Mouse (Mus musculus): Measurements from ENCODE around the gene Psmb4. TPM values are rescaled to one million over a fixed set of nuclear protein-coding genes. Genes with fewer than 3 reads are reported as not detected.
"Not testable (repeated sequence)": the region's sequence is repeated elsewhere in the genome, so short reads cannot be mapped to it uniquely, and the experiment has no call there.

The Psmb4 gene
- total RNA-seq, 2 experiments from 2014 or later = 189 to 190 TPM

DNA sequence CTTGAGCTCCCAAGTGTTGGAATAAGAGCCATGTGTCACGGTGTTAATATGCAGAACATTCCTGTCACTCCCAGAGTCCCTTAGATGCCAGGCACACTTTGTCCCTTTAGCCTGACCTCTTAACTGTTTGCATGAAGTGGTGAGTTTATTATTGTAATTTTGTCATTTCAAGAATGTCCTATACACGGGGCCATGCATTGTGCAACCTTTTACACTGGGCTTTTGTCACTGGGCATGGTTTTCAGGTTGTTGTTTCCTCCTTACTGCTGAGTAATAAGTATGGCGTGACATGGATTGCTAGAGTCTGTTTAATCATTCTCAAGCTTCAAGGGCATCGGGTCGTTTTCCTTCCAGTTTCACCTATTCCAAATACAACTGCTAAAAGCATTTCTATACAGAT is 27.0 kb upstream of the Psmb4 start:
- intact Hi-C loops (cut with DNase I) = no loop called here
- no peak for DNase-seq

DNA sequence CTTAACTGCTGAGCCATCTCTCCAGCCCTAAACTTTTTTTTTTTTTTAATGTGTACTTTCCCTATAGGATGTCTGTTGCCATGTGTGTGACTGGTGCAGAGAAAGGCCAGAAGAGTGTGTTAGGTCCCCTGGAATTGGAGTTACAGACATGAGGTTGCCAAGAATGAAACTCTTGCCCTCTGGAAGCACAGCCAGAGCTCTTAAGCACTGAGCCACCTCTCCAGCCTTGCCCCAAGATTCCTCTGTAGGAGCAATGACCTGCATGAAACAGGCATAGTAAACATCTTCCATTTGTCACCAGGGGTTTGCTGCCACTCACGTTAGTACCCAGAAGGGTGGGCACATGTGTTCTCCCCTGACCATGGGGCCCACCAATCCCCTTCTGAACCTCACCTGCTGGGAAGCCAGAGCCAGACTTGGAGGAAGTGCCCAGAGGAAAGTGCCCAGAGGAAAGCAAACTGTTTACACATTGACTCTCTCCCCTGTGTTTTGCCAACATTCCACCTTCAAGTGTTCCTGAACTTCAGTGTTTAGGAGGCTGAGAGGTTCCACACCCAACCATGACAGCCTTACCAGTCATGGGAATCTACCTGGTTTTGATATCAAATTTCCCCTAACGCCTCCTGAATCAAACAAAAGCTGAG is 24.4 kb upstream of the Psmb4 start:
- intact Hi-C loops (cut with DNase I) = no loop called here
- no peak for DNase-seq

DNA sequence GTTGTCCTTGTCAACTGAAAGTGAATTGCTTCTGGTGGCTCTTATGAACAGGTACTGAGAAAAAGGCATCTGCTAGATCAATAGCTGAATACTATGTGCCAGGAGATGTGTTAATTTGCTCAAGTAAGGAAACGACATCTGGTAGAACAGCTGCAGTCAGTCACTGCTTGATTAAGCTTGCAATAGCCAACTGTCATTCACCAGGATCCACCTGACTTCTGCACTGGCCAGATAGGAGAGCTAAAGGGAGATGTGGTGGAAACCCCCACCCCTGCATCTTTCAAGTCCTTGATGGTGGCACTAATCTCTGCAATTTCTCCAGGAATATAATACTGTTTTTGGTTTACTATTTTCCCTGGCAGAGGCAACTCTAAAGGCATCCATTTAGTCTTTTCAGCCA is 19.7 kb upstream of the Psmb4 start:
- intact Hi-C loops (cut with DNase I) = no loop called here
- no peak for DNase-seq

DNA sequence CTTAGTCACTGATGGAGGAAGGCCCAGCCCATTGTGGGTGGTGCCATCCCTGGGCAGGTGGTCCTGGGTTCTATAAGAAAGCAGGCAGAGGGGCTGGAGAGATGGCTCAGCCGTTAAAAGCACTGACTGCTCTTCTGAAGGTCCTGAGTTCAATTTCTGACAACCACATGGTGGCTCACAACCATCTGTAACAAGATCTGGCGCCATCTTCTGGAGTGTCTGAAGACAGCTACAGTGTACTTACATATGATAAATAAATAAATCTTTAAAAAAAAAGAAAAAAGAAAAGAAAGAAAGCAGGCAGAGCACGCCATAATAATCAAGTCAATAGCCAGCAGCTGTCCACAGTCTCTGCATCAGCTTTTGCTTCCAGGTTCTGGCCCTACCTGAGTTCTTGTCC is 18.0 kb upstream of the Psmb4 start:
- DNase-seq; intact Hi-C loops (cut with DNase I): not testable (repeated sequence)

DNA sequence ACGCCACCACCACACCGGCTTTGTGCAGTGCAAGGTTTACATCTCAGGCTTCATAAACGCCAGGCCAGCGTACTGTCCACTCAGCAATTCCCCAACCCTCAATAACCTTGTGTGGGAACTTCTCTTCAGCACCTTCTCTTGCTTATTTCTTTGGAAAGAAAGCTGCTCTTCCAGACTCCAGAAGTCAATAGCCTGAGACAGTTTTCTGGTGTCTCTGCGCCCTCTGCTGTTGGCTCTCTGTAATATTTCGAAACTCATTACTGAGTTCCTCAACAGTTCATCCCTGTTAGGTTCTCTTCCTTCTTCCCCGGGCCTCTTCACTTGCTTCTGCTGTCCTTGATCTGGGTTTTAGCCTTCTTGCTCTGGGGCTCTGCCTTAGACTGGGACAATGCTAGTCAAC is 16.0 kb upstream of the Psmb4 start:
- DNase-seq = peak in 1 of 2 experiments; percentile 56
- intact Hi-C loops (cut with DNase I) = loop anchor here (2.0 kb wide), 1 partner anchor 14 kb away; no protein-coding TSS in a partner anchor

DNA sequence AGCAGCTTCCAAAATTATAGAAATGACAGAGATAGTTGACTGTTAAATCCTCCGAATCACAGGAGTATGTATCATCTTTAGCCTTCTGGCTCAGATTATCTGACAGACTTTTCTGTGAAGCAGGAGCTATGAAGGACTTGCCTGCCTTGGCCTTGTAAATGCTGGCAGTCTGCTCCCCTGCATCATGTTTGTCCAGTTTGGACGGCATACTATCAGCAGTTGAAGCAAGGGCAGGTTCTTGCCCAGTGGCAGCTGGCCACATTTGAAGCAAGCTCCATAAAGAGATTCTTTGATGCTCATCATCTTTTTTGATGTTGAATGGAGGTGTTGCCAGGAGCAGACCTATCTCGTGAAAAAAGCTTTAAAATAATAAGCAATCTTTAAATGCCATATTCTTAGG is 7.3 kb upstream of the Psmb4 start:
- intact Hi-C loops (cut with DNase I) = no loop called here

DNA sequence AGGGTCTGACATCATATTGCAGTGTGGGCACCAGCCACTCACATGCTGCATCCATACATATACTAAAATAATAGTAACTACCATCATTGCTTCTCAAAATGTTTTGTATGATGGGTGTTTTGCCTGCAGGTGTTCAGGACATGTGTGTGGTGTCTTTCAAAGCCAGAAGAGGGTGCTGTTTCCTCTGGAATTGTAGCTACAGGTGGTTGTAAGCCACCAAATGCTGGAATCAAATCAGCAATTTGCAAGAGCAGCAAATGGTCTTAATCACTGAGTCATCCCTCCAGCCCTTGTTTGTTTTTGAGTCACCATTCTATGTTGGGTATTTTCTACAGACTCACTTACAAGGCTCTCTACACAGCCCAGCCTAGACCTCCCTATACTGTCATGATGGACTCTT is 1.8 kb upstream of the Psmb4 start:
- intact Hi-C loops (cut with DNase I) = loop anchor here (2.0 to 10.0 kb wide), 2 partner anchors 14 to 106 kb away; no protein-coding TSS in a partner anchor

More for the DNA sequence above, 7.3 kb upstream of the Psmb4 start:
- no peak for DNase-seq

DNA sequence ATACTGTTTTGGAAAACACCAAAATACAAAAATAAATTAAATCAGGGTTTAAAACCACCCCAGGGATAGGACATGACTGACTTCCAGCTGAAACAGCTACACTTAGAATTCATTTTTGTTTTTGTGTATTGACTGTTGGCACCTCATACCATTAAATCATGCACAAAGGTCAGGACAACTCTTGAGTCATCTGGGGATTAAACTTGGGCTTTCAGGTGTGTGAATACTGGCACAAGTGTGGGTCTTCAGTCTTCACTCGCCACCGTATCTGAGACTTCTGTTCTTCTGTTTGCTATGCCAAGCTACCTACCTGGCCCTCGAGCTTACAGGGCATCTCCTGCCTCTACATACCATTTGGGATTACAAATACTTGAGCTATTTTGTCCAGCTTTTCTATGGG is 4.2 kb downstream of the Psmb4 start:
- intact Hi-C loops (cut with DNase I) = loop anchor here (10.0 kb wide), 1 partner anchor 112 kb away; no protein-coding TSS in a partner anchor
- no peak for DNase-seq

More for the DNA sequence above, 1.8 kb upstream of the Psmb4 start:
- DNase-seq = no peak

DNA sequence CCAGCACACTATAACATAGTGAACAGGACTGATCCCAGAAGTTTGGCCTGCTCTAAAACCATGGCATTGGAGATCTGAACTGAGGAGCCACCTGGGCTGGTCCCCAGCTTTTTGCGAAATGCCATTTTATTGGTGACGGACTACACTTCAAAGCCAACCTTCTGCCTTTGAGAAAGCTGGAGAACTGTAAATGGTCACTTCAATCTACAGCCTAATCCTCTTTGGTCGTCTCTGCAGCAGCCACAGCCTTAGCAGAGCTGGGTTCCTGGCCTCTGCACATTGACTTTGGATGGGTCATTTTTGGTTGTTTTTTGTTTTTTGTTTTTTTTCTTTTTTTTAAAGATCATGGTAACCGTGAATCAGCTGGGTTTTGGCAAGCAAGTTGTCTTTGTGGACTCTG is 4.9 kb downstream of the Psmb4 start:
- DNase-seq = no peak
- intact Hi-C loops (cut with DNase I) = loop anchor here (10.0 kb wide), 1 partner anchor 113 kb away; no protein-coding TSS in a partner anchor

DNA sequence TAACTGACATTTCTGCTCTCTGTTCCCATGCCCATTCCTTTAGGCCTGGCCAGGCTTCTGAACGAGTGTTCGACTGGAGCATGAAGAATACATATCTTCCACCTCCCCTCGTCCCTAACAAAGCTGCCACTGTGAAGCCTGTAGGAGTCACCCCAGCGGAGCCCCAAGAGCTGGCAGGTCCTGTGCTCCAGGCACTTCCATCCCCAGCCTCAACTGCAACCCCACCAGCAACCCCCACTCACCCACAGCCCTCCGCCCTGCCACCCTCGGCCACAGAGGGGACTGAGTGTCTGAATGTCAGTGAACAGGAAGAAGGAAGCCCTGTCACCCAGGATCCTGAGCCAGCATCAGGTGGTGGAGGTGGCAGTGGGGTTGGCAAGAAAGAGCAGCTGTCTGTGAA is 8.1 kb downstream of the Psmb4 start:
- no peak for DNase-seq
- intact Hi-C loops (cut with DNase I) = no loop called here

DNA sequence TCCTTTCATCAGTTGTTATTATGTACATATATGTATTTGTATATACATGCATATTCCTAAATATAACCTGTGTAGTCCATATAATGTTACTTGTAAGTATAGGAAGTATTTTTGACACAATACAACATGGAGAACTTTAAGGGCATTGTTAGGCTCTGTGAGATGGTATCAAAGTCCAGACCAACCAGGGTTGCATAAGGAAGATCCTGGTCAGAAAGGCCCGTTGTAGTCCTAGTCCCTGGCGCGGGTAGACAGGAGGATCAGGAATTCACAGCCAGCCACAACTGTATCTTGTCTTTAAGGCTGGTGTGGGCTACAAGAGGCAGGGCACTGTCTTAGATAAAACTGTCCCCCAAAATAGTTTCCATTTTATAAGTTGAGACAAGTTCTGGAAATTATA is 17.8 kb downstream of the Psmb4 start:
- DNase-seq = no peak

DNA sequence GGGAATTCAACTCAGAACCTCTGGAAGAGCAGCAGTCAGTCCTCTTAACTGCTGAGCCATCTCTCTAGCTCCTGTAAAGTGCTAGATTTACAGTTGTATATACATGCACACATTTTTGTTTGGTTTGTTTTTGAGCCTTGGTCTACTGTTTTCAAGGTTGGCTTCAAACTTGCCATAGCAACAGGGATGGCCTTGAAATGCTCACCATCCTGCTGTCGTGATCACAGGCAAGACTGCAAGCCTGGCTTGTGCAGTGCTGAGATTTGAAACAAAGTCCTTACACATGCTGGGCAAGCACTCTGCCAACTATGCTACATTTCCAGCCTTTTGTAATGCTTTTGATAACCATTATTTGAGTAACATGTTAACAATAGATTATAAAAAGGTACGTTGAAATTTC is 27.3 kb downstream of the Psmb4 start:
- no peak for DNase-seq

More for the DNA sequence above, 17.8 kb downstream of the Psmb4 start:
- intact Hi-C loops (cut with DNase I) = no loop called here

DNA sequence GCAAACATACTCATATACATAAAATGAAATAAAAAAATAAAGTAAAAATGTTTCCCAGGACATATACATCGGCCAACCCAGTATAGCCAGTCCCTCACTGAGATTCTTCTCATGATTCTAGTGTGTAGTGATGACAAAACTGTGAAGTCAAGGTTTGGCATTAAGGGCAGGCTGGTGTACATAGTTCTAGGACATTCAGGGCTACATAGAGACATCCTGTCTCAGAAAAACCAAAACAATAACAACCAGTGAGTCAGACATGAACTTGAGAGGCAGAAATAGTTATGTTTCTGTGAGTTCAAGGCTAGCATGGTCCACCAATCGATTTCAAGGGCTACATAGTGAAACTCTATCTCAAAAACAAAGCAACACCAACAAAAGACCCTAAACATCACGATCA is 34.5 kb downstream of the Psmb4 start:
- intact Hi-C loops (cut with DNase I) = no loop called here
- no peak for DNase-seq

More for the DNA sequence above, 27.3 kb downstream of the Psmb4 start:
- intact Hi-C loops (cut with DNase I) = no loop called here

DNA sequence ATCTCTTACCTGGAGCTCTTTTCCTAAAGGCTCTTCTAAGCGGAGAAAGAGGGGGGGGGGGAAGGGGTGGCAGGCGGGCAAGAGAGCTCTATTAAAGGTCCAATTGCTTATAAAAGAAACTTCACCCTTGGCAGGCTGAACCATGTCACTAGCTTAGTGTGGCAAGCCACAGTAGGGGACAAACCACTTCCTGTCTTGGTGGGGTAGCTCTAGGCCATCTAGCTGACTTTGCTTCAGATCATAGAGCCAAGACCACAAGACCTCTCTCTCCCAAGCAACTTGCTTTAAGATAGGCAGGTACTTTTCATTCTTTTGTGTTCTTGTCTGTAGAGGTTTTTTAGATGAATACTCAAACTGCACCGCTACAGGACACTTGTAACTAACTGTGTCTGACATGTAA is 35.0 kb downstream of the Psmb4 start:
- no peak for DNase-seq
- intact Hi-C loops (cut with DNase I) = no loop called here

DNA sequence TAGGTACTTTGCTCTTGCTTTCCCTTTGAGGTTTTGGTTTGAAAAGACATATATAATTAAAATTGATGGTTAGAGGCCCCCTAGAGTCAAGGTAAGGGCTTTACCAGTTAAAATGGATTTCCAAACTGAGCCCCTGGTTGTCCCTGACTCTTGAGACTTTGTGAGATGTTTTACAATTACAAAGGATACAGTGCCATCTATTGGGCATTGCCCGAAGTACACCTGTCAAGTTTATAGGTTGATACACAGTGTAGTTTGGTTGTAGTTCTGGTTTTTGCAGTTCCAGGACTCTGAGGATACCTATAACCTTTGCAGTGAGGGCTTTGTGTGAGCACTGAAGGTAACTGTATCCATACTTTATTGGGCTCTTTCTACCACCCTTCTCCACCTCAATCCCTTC is 37.4 kb downstream of the Psmb4 start:
- DNase-seq = peak in 1 of 2 experiments; percentile 39
- intact Hi-C loops (cut with DNase I) = loop anchor here (5.0 kb wide), 2 partner anchors 37 to 232 kb away; no protein-coding TSS in a partner anchor

DNA sequence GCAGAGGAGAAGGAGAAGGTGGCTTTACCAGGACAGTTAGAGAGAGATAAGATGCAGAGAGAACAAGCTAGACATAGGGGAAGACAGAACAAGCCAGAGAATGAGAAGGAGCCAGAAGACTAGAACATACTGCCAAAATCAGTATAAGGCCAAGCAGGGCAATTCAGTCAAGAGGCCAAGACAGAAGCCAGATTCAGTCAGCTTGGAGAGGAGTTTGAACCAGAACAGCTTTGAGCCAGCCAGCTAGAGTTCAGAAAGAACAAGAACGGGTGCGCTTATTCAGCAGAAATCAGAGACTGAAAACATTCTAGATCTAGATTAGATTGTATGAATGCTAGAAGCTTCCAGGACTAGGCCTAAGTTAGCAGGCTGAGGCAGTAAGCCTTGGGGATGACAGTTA is 39.4 kb downstream of the Psmb4 start:
- no peak for DNase-seq
- intact Hi-C loops (cut with DNase I) = loop anchor here (5.0 kb wide), 2 partner anchors 35 to 230 kb away; no protein-coding TSS in a partner anchor

DNA sequence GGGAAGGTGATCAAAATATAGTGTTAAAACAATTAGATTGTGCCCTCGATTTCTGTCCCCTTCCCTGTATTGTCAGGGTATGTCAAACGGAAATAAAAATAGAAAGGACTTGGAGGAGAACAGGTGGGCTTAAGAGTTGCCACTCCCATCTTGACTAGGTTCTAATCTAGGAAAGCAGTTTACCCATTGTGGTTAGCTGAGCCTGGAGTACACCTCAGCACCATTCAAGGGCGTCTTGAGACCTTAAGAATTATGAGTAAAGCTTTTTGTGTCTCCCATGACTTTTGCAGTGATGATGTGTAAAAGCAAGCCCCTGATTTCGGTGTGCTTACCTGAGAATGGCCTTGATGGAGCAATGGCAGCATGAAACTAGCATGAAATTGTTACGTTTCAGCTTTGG is 47.7 kb downstream of the Psmb4 start:
- intact Hi-C loops (cut with DNase I) = no loop called here
- no peak for DNase-seq

DNA sequence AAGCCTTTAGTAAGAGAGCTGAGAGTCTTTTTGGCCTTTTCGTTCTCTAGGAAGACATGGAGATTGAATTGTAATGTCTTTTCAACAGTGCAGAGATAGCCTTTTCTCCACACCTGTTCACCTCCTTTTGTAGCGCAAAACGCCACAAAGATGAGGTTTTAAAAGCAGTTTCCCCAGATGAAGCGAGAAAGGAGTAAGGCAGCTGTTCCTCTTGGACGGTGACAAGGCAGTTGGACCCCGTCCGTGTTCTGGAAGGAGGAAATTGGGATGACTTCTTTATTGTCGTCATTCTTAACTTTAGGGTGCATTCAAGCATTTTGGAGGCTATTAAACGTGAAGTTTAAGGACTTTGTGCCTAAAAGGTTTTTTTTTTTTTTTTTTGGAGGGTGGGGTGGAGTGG is 48.1 kb downstream of the Psmb4 start:
- intact Hi-C loops (cut with DNase I) = no loop called here
- DNase-seq = no peak

DNA sequence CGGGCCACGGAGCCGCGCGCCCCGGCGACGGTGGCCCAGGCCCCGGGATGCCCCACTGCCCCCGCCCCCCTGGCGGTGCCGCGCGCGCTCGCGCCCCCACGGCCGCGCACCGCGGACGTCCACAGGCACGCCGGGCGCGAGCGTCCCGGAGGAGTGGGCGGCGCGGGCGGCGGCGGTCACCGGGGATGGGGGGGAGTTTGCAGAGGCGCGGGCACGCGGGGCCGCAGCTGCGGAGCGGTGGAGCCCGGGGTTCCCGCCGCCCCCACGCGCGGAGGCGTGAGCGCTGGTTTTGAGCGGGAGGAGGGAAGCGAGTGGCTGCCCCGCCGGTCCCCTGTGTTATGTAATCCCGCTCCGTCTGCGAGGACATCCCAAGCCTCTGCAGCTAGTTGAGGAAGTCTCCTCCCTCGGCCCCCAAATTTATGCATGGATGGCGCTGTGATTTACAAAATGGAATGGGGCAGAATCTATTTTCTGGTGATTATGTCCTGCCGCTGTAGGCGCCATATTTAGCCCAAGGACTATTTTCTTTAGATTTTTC is 48.7 kb downstream of the Psmb4 start:
- peak; percentile 69 to 75 for DNase-seq
- intact Hi-C loops (cut with DNase I) = no loop called here

DNA sequence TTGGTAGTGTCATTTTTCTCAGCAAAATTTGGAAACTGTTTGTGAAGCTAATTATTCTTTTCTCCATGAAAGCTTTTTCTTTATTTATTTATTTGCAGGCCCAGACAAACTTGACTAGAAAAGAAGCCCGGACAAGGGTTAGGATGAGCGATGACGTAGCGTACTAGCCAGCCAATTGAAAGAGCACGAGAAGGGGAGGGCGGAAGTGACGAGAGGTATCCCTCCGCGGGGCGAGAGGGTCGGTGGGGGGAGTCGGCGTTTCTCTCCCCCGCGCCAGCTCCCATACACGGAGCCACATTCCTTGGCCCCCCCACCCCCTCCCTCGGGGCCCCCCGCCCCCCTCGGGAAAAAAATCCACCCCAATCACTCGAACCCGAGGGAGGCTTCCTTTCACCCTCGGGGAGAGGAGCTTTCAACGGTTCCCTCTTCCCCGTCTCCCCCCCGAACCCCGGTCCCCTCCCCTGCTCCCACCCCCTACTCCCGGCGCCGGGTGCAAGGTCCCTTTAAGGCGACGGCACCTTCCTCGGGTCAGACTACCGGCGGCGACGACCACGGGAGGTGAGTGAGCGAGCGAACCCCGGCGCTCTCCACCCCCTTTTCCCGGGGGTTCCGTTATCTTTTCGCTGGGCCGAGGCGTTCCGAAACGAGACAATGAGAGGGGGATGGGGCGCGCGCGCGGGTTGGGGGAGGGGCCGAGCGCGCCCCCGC is 49.4 kb downstream of the Psmb4 start, which contains the start of gene Pogz:
Gene Pogz, plus strand, starts transcription at position 385 of the 708 bp plus-strand sequence.
- peak; percentile 89 to 94 for DNase-seq
- intact Hi-C loops (cut with DNase I) = no loop called here

DNA sequence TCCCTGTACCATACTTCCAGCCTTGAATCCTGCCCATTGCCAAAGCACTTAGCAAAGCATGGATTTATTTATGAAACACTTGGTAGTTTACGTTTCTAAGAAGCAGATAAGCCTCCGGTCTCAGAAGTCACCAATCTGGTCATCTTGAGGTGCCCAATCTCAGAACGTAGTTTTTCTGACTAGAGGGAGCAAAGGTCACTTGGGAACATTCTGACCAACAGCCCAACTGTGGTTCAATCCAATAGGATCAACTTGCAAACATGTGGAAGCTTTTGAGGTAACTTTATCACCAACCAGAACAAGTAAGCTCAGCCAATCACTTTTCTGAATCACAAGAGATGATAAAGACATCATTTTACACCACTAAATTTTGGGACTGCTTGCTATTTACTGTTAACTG is 51.4 kb downstream of the Psmb4 start:
- DNase-seq = no peak
- intact Hi-C loops (cut with DNase I) = no loop called here

Data from gastrocnemius, postnatal 36 days (tissue).